Mouse (Mus musculus) CH12.LX (cell line): Measurements from ENCODE around the gene Mrps33. TPM values are rescaled to one million over a fixed set of nuclear protein-coding genes. Genes with fewer than 3 reads are reported as not detected.

ENCODE experiments used
- DNase-seq: peaks from one replicate; pipeline ENCODE4 v3.0.0-alpha.2; 2013; ENCODE audit errors: extremely low read depth
- H3K27ac ChIP-seq: 2 replicates; pipeline ENCODE4 v1.5.1; 2012; ENCODE audit warnings: low read depth, mild to moderate bottlenecking, control low read depth, moderate library complexity; ENCODE audit not compliant: insufficient read depth
- H3K27me3 ChIP-seq: replicated peaks from 2 replicates; pipeline ENCODE3; 2012; ENCODE audit warnings: inconsistent platforms
- H3K36me3 ChIP-seq, 2 experiments: replicated peaks in 1 of 2; 2 replicates each; pipeline versions ENCODE3 to v1.6.1; 2012; ENCODE audit warnings: inconsistent platforms in 1 of 2, low read length in 1 of 2, mild to moderate bottlenecking in 1 of 2, mixed read lengths in 1 of 2, moderate library complexity in 1 of 2; ENCODE audit not compliant: control insufficient read depth in 1 of 2, insufficient read depth in 1 of 2
- H3K4me1 ChIP-seq, 2 experiments: 2 replicates each; pipeline ENCODE4 v1.6.1; 2012; ENCODE audit warnings: inconsistent platforms in 1 of 2, moderate library complexity in 1 of 2; ENCODE audit not compliant: insufficient read depth in 2 of 2, control insufficient read depth in 1 of 2
- H3K4me2 ChIP-seq: 2 replicates; pipeline ENCODE4 v1.6.1; 2012; ENCODE audit warnings: low read depth, mild to moderate bottlenecking, control low read depth; ENCODE audit not compliant: poor library complexity, insufficient read depth, severe bottlenecking
- H3K4me3 ChIP-seq, 3 experiments: fragments of 150-350 bp in 1 of 3; sonication (generic) in 1 of 3; replicated peaks in 1 of 3; 2 replicates each; pipeline versions ENCODE3 to v1.5.1; 2011 to 2012; ENCODE audit warnings: low read depth in 2 of 3, low read length in 2 of 3, mild to moderate bottlenecking in 2 of 3, moderate library complexity in 2 of 3, control low read depth in 1 of 3, improper control_type of control experiment in 1 of 3, inconsistent platforms in 1 of 3, mixed read lengths in 1 of 3; ENCODE audit not compliant: poor library complexity in 1 of 3
- H3K79me2 ChIP-seq: replicated peaks from 2 replicates; pipeline ENCODE4 v1.6.1; 2012; ENCODE audit warnings: mild to moderate bottlenecking, moderate library complexity; ENCODE audit not compliant: control insufficient read depth, poor library complexity, insufficient read depth, severe bottlenecking; ENCODE audit errors: extremely low read depth
- H3K9ac ChIP-seq: 2 replicates; pipeline ENCODE4 v1.6.1; 2012; ENCODE audit warnings: low read depth, mild to moderate bottlenecking, control low read depth, moderate library complexity; ENCODE audit not compliant: insufficient read depth
- H3K9me3 ChIP-seq: replicated peaks from 2 replicates; pipeline ENCODE3; 2012; ENCODE audit warnings: low read length, inconsistent platforms, mixed read lengths
- BHLHE40 ChIP-seq: IDR thresholded peaks from 2 replicates; pipeline ENCODE4 v1.6.1; 2011; ENCODE audit warnings: mild to moderate bottlenecking, low read depth, low read length, improper control_type of control experiment
- CTCF ChIP-seq, 2 experiments: IDR thresholded peaks in 1 of 2; conservative IDR thresholded peaks in 1 of 2; 2 replicates each; pipeline ENCODE4 v1.5.1; 2011 to 2012; ENCODE audit warnings: low read depth in 2 of 2, low read length in 2 of 2, improper control_type of control experiment in 1 of 2, inconsistent platforms in 1 of 2, mild to moderate bottlenecking in 1 of 2, moderate library complexity in 1 of 2
- ELF1 ChIP-seq: IDR thresholded peaks from 2 replicates; pipeline ENCODE4 v1.6.1; 2014; ENCODE audit warnings: low read depth, mild to moderate bottlenecking, inconsistent platforms, low read length, improper control_type of control experiment
- EP300 ChIP-seq: IDR thresholded peaks from 2 replicates; pipeline ENCODE4 v1.6.1; 2011; ENCODE audit warnings: low read length, improper control_type of control experiment
- ETS1 ChIP-seq: conservative IDR thresholded peaks from 2 replicates; pipeline ENCODE4 v1.6.1; 2012; ENCODE audit warnings: low read depth, mild to moderate bottlenecking, inconsistent platforms, low read length, improper control_type of control experiment, moderate library complexity
- IRF4 ChIP-seq: IDR thresholded peaks from 2 replicates; pipeline ENCODE4 v1.6.1; 2014; ENCODE audit warnings: low read depth, mild to moderate bottlenecking, inconsistent platforms, low read length, improper control_type of control experiment
- MEF2A ChIP-seq: IDR thresholded peaks from 2 replicates; pipeline ENCODE4 v1.6.1; 2014; ENCODE audit warnings: low read depth, mild to moderate bottlenecking, inconsistent platforms, low read length, improper control_type of control experiment, borderline replicate concordance
- MYC ChIP-seq: IDR thresholded peaks from 2 replicates; pipeline ENCODE4 v1.6.1; 2011; ENCODE audit warnings: low read depth, mild to moderate bottlenecking, improper control_type of control experiment, low read length
- NELFE ChIP-seq: IDR thresholded peaks from 2 replicates; pipeline ENCODE4 v1.6.1; 2011; ENCODE audit warnings: low read depth, low read length, improper control_type of control experiment
- PAX5 ChIP-seq: IDR thresholded peaks from 2 replicates; pipeline ENCODE4 v1.6.1; 2012; ENCODE audit warnings: low read length, inconsistent platforms, mixed read lengths
- SMC3 ChIP-seq: IDR thresholded peaks from 2 replicates; pipeline ENCODE4 v1.6.1; 2011; ENCODE audit warnings: low read depth, low read length, improper control_type of control experiment
- TBP ChIP-seq: conservative IDR thresholded peaks from 2 replicates; pipeline ENCODE4 v1.6.1; 2011; ENCODE audit warnings: low read depth, low read length, improper control_type of control experiment
- UBTF ChIP-seq: IDR thresholded peaks from 2 replicates; pipeline ENCODE4 v1.6.1; 2012; ENCODE audit warnings: low read depth, mild to moderate bottlenecking, inconsistent platforms, low read length, improper control_type of control experiment, moderate library complexity
- ZKSCAN1 ChIP-seq: IDR thresholded peaks from 2 replicates; pipeline ENCODE4 v1.6.1; 2012; ENCODE audit warnings: low read depth, inconsistent platforms, low read length, improper control_type of control experiment, borderline replicate concordance
- dilution Hi-C: fragments of 300-500 bp; cut with MboI; formaldehyde crosslinking; loops from 2 replicates; pipeline ENCODE4 v1.14.3; 2020; ENCODE audit warnings: low sequenced_read_pairs; ENCODE audit not compliant: extremely low pct_unique_long_range_greater_than_20kb, extremely low pct_ligation_motif_present
- in situ Hi-C: fragments of 300-500 bp; cut with MboI; formaldehyde crosslinking; loops from 3 replicates; pipeline ENCODE4 v1.14.3; 2019; ENCODE audit warnings: low sequenced_read_pairs, low pct_ligation_motif_present, low pct_unique_long_range_greater_than_20kb, mixed read lengths
- polyA plus RNA-seq: library from polyadenylated mRNA; unstranded; fragments of >175 nt; gene quantifications from 2 replicates; pipeline ENCODE4 v1.2.1, GENCODE M21; 2012; ENCODE audit warnings: low read depth; ENCODE audit not compliant: insufficient read length
- total RNA-seq, 2 experiments: library from RNA; depleted of rRNA; stranded (reverse); fragments of 300-350 nt in 1 of 2; fragments of >200 nt in 1 of 2; gene quantifications; 2 replicates each; pipeline ENCODE4 v1.2.3; 2012 to 2014

The Mrps33 gene
- total and polyA plus RNA-seq, 3 experiments, result 138 to 346 (median 166) TPM

- TF ChIP-seq EP300, result peak; percentile 44; the same call in 1 of the 2 replicates
- peak; percentile 39; the same call in 1 of the 2 replicates for TF ChIP-seq ETS1
- TF ChIP-seq NELFE, result no peak
- TF ChIP-seq SMC3, result no peak
- TF ChIP-seq UBTF, result no peak
- TF ChIP-seq MEF2A, result peak; percentile 90
- no peak for TF ChIP-seq MYC
- in situ Hi-C loops (no loop called here), dilution Hi-C loops (no loop called here)
- Histone ChIP-seq H3K4me3 (no peak overlapping the region), H3K4me2 (peak overlapping the region; percentile 61; the same call in 1 of the 2 replicates), H3K9ac (no peak overlapping the region), H3K79me2 (no peaks in the 10 kb centered on the region), H3K36me3 (no peaks in the 10 kb centered on the region), H3K4me1 (peaks cover 20 to 53% of the 10 kb centered on the region in 2 experiments), H3K9me3 (peaks cover 4% of the 10 kb centered on the region), H3K27me3 (no peaks in the 10 kb centered on the region), H3K27ac (no peak overlapping the region; the same call in 1 of the 2 replicates)
- DNase-seq, result peak; percentile 50
Observed at GRCm38 (mm10) chr6:39821241-39821640, 10.5 kb upstream of the Mrps33 start.

GRCm38 (mm10) chr6:39818922-39819321 lies 8.1 kb upstream of the Mrps33 start:
- DNase-seq, result peak; percentile 49
- H3K27me3 ChIP-seq, result no peaks in the 10 kb centered on the region
- H3K27ac ChIP-seq, result no peak overlapping the region
- H3K4me3 ChIP-seq, result no peak overlapping the region
- H3K79me2 ChIP-seq, result no peaks in the 10 kb centered on the region
- dilution Hi-C loops (no loop called here), in situ Hi-C loops (no loop called here)
- H3K36me3 ChIP-seq, result no peaks in the 10 kb centered on the region
- TF ChIP-seq MEF2A, result peak; percentile 90
- 0 out of 2 replicates have a peak, but pooled peaks have one; percentile 17 for TF ChIP-seq ETS1
- peak; percentile 29; the same call in 1 of the 2 replicates for TF ChIP-seq BHLHE40
- TF ChIP-seq ZKSCAN1, result no peak
- no peak for TF ChIP-seq PAX5
- TF ChIP-seq TBP, result 0 out of 2 replicates have a peak, but pooled peaks have one; percentile 44
- TF ChIP-seq CTCF (conservative IDR thresholded peaks at IDR 0.05 in 1 of 2, IDR thresholded peaks at IDR 0.05 in 1 of 2; ENCODE audit: low read depth in 2 of 2, low read length in 2 of 2), result peak in 1 of 2 experiments; percentile 63; a peak in 2 of 4 replicates
- TF ChIP-seq ELF1, result 0 out of 2 replicates have a peak, but pooled peaks have one; percentile 19
- no peak for TF ChIP-seq EP300
- peak; percentile 35 for TF ChIP-seq IRF4
- H3K9me3 ChIP-seq, result peaks cover 4% of the 10 kb centered on the region
- H3K9ac ChIP-seq, result no peak overlapping the region
- H3K4me2 ChIP-seq, result peak overlapping the region; percentile 26; the same call in 1 of the 2 replicates
- peaks cover 20 to 43% of the 10 kb centered on the region in 2 experiments for H3K4me1 ChIP-seq
